Mouse (Mus musculus) limb, embryonic 13.5 days (tissue): Measurements from ENCODE around the gene Atp6v1g2. TPM values are rescaled to one million over a fixed set of nuclear protein-coding genes. Genes with fewer than 3 reads are reported as not detected.
A peak's percentile ranks its signal among the peaks of the same experiment; 100 is the strongest.

ENCODE experiments used
- ATAC-seq: fragments of 200-750 bp; cut with Nextera tagmentation; 2 replicates; pipeline ENCODE4 v1.8.0; 2017; ENCODE audit warnings: low read depth, moderate number of reproducible peaks, moderate TSS enrichment; ENCODE audit not compliant: low FRiP score
- H3K27ac ChIP-seq: fragments of 300-500 bp; sonication (generic); 2 replicates; pipeline ENCODE4 v1.5.1; 2015; ENCODE audit warnings: inconsistent platforms, mild to moderate bottlenecking, moderate library complexity
- H3K27me3 ChIP-seq: fragments of 300-500 bp; sonication (generic); 2 replicates; pipeline ENCODE4 v1.6.1; 2015; ENCODE audit warnings: mild to moderate bottlenecking, inconsistent platforms
- H3K36me3 ChIP-seq: fragments of 300-500 bp; sonication (generic); 2 replicates; pipeline ENCODE4 v1.6.1; 2015; ENCODE audit warnings: inconsistent platforms, mild to moderate bottlenecking, moderate library complexity
- H3K4me1 ChIP-seq: fragments of 300-500 bp; sonication (generic); 2 replicates; pipeline ENCODE4 v1.6.1; 2015; ENCODE audit warnings: inconsistent platforms
- H3K4me2 ChIP-seq: fragments of 300-500 bp; sonication (generic); replicated peaks from 2 replicates; pipeline ENCODE4 v1.6.1; 2015; ENCODE audit warnings: inconsistent platforms, mild to moderate bottlenecking, moderate library complexity
- H3K4me3 ChIP-seq: fragments of 300-500 bp; sonication (generic); 2 replicates; pipeline ENCODE4 v1.5.1; 2015; ENCODE audit warnings: moderate library complexity, mild to moderate bottlenecking, inconsistent platforms
- H3K9ac ChIP-seq: fragments of 300-500 bp; sonication (generic); 2 replicates; pipeline ENCODE4 v1.6.1; 2015; ENCODE audit warnings: mild to moderate bottlenecking, inconsistent platforms
- H3K9me3 ChIP-seq: fragments of 300-500 bp; sonication (generic); 2 replicates; pipeline ENCODE4 v1.6.1; 2016; ENCODE audit warnings: inconsistent platforms
- microRNA-seq: library from miRNA; unstranded; fragments of <30 nt; microRNA quantifications from one replicate; pipeline ENCODE4, GENCODE M21; 2016
- polyA plus RNA-seq: library from polyadenylated mRNA; unstranded; fragments of >200 nt; fragmentation: Nextera tagmentation; extraction: Ambion mirVana; gene quantifications from 2 replicates; pipeline ENCODE4 v1.2.1, GENCODE M21; 2015

Atp6v1g2 gene
- polyA plus RNA-seq, 1 experiment from 2014 or later = 4.2 TPM

DNA sequence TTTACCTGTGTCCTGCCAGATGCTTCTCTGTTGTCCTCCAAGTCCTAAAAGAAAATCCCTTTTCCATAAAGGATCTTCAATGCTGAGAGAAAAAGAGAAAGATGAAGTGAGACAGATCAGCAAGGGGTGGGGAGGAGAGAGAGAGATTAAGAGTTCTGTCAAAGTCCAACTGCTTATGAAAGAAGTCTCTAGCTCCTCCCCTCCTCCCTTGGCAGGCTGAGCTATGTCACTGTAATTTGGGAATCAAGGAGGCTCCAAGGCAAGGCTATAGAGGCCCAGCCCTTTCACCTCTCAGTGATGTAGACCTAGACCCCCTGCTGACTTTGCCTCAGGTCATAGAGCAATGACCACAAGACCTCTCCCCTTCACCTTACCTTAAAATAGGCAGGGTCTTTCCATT is 52.0 kb downstream of the Atp6v1g2 start:
- Histone ChIP-seq H3K36me3 (no peaks in the 10 kb centered on the region), H3K4me1 (no peaks in the 10 kb centered on the region), H3K4me2 (no peak overlapping the region), H3K27me3 (peaks cover 9% of the 10 kb centered on the region), H3K9me3 (no peaks in the 10 kb centered on the region), H3K27ac (no peak overlapping the region), H3K4me3 (no peak overlapping the region), H3K9ac (no peak overlapping the region)
- no peak for ATAC-seq

Small RNAs within 50 kb of the gene (microRNA-seq; reads per million reads assigned to microRNA genes)
- gene Mir6973a (not detected), gene Mir6974 (not detected), gene Mir6975 (2.1 reads per million, percentile 5 among the genes with 10 or more reads in this experiment), gene Mir8094 (0.52 reads per million)

Other genes starting within 250 kb of the Atp6v1g2 start
- gene Vars, start 232.7 kb upstream of the Atp6v1g2 start, polyA plus RNA-seq = 102 and 110 TPM in 2 replicates
- 0.17 TPM in 2 replicates for gene Vwa7, start 217.1 kb upstream of the Atp6v1g2 start, polyA plus RNA-seq
- 7.2 and 8.2 TPM in 2 replicates for gene Sapcd1, start 205.6 kb upstream of the Atp6v1g2 start, polyA plus RNA-seq
- 2.6 and 4.6 TPM in 2 replicates for gene Msh5, start 186.9 kb upstream of the Atp6v1g2 start, polyA plus RNA-seq
- 247 and 266 TPM in 2 replicates for gene Clic1, start 183.7 kb upstream of the Atp6v1g2 start, polyA plus RNA-seq
- 423 and 428 TPM in 2 replicates for gene Ddah2, start 174.6 kb upstream of the Atp6v1g2 start, polyA plus RNA-seq
- gene Ly6g6c, start 168.3 kb upstream of the Atp6v1g2 start, polyA plus RNA-seq = 0.15 TPM in 1 of 2 replicates, not detected in the other
- 0.29 and 0.71 TPM in 2 replicates for gene Mpig6b, start 167.5 kb upstream of the Atp6v1g2 start, polyA plus RNA-seq
- 2.0 and 3.4 TPM in 2 replicates for gene Ly6g6e, start 156.8 kb upstream of the Atp6v1g2 start, polyA plus RNA-seq
- gene Ly6g6d, start 155.6 kb upstream of the Atp6v1g2 start, polyA plus RNA-seq = 0.57 and 0.65 TPM in 2 replicates
- gene Ly6g6f, start 148.1 kb upstream of the Atp6v1g2 start, polyA plus RNA-seq = 0.17 and 0.28 TPM in 2 replicates
- gene Abhd16a, start 144.4 kb upstream of the Atp6v1g2 start, polyA plus RNA-seq = 93.1 and 94.9 TPM in 2 replicates
- not detected in 2 replicates for gene Ly6g5c, start 125.4 kb upstream of the Atp6v1g2 start, polyA plus RNA-seq
- 0.91 and 1.1 TPM in 2 replicates for gene Ly6g5b, start 118.2 kb upstream of the Atp6v1g2 start, polyA plus RNA-seq
- 21.3 and 21.9 TPM in 2 replicates for gene Gpank1, start 112.2 kb upstream of the Atp6v1g2 start, polyA plus RNA-seq
- gene Csnk2b, start 111.6 kb upstream of the Atp6v1g2 start, polyA plus RNA-seq = 279 and 284 TPM in 2 replicates
- gene D17H6S53E, start 107.3 kb upstream of the Atp6v1g2 start, polyA plus RNA-seq = 11.7 and 13.4 TPM in 2 replicates
- 3.2 TPM in 1 of 2 replicates, not detected in the other for gene Apom, start 101.6 kb upstream of the Atp6v1g2 start, polyA plus RNA-seq
- gene Bag6, start 98.5 kb upstream of the Atp6v1g2 start, polyA plus RNA-seq = 66.7 and 67.2 TPM in 2 replicates
- gene Prrc2a, start 68.8 kb upstream of the Atp6v1g2 start, polyA plus RNA-seq = 217 and 227 TPM in 2 replicates
- 9.0 and 10.2 TPM in 2 replicates for gene Aif1, start 57.6 kb upstream of the Atp6v1g2 start, polyA plus RNA-seq
- 10.1 and 12.1 TPM in 2 replicates for gene Lst1, start 45.2 kb upstream of the Atp6v1g2 start, polyA plus RNA-seq
- 0.99 and 1.3 TPM in 2 replicates for gene Ltb, start 39.2 kb upstream of the Atp6v1g2 start, polyA plus RNA-seq
- 0.27 and 0.36 TPM in 2 replicates for gene Tnf, start 31.7 kb upstream of the Atp6v1g2 start, polyA plus RNA-seq
- gene Lta, start 28.3 kb upstream of the Atp6v1g2 start, polyA plus RNA-seq = not detected in 2 replicates
- 0.40 and 0.60 TPM in 2 replicates for gene Gm16181, start 12.8 kb upstream of the Atp6v1g2 start, polyA plus RNA-seq
- 11.3 and 12.2 TPM in 2 replicates for gene Nfkbil1, start 2.1 kb downstream of the Atp6v1g2 start, polyA plus RNA-seq
- 552 and 562 TPM in 2 replicates for gene Ddx39b, start 8.1 kb downstream of the Atp6v1g2 start, polyA plus RNA-seq
- gene H2-D1, start 29.1 kb downstream of the Atp6v1g2 start, polyA plus RNA-seq = 29.1 and 30.8 TPM in 2 replicates
- 0.09 and 0.31 TPM in 2 replicates for gene H2-Q1, start 86.7 kb downstream of the Atp6v1g2 start, polyA plus RNA-seq
- gene H2-Q2, start 108.6 kb downstream of the Atp6v1g2 start, polyA plus RNA-seq = 0.69 and 0.89 TPM in 2 replicates
- 4.6 and 5.1 TPM in 2 replicates for gene H2-Q4, start 146.0 kb downstream of the Atp6v1g2 start, polyA plus RNA-seq
- gene H2-Q6, start 191.2 kb downstream of the Atp6v1g2 start, polyA plus RNA-seq = 1.0 and 1.6 TPM in 2 replicates
- 9.4 TPM in 2 replicates for gene H2-Q7, start 205.5 kb downstream of the Atp6v1g2 start, polyA plus RNA-seq
- 0.32 and 1.1 TPM in 2 replicates for gene H2-Q10, start 236.4 kb downstream of the Atp6v1g2 start, polyA plus RNA-seq